Mouse (Mus musculus): ENCODE results near the gene Gm11115. TPM values are rescaled to one million over a fixed set of nuclear protein-coding genes. Genes with fewer than 3 reads are reported as not detected.

Gene Gm11115
- not detected in 2 replicates for polyA plus RNA-seq (2021; fragmentation: Nextera tagmentation)
- long read RNA-seq, experiment 1 = 0 reads
- long read RNA-seq, experiment 2 = 0 reads

DNA sequence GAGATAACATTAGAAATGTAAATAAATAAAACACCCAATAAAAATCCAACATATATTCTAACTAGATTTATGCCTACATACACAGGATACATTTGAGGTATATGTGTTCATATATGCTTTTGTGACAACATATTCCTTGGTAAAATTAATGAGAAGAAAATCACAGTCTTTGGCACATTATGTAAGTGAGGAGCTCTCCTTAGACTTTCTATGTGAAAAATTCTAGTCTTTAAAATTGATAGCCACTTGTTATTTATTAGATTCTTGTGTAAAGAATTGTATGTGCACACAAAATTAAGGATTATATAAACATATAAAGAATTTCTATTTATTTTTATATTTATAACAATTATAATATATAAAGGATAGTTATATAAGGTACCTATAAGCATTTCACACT is at the start of gene Gm11115:
Gene Gm11115 (minus strand): TSS at position 101 of the 400 bp plus-strand sequence.

GRCm38 (mm10) chr5:88111430-88111829 is 42.5 kb downstream of the Gm11115 start, which contains the start of gene Gm11116:
Gene Gm11116 (minus strand): TSS chr5:88111530.

Other genes starting within 250 kb of the Gm11115 start
- not detected in 2 replicates for gene Csn3, start 228.5 kb downstream of the Gm11115 start, polyA plus RNA-seq (2021; fragmentation: Nextera tagmentation)
- gene 2310003L06Rik, start 184.6 kb downstream of the Gm11115 start, polyA plus RNA-seq (2021; fragmentation: Nextera tagmentation) = not detected in 2 replicates
- gene Gm28434, start 184.6 kb downstream of the Gm11115 start, polyA plus RNA-seq (2021; fragmentation: Nextera tagmentation) = not detected in 2 replicates
- gene Cabs1, start 174.7 kb downstream of the Gm11115 start, polyA plus RNA-seq (2021; fragmentation: Nextera tagmentation) = not detected in 2 replicates
- gene Smr3a, start 151.6 kb downstream of the Gm11115 start, polyA plus RNA-seq (2021; fragmentation: Nextera tagmentation) = not detected in 2 replicates
- not detected in 2 replicates for gene Smr2, start 67.5 kb downstream of the Gm11115 start, polyA plus RNA-seq (2021; fragmentation: Nextera tagmentation)
- gene Gm11116, start 42.6 kb downstream of the Gm11115 start, polyA plus RNA-seq (2021; fragmentation: Nextera tagmentation) = not detected in 2 replicates
- gene Gm7714, start 114.8 kb upstream of the Gm11115 start, polyA plus RNA-seq (2021; fragmentation: Nextera tagmentation) = not detected in 2 replicates
- not detected in 2 replicates for gene Prol1, start 163.2 kb upstream of the Gm11115 start, polyA plus RNA-seq (2021; fragmentation: Nextera tagmentation)
- not detected in 2 replicates for gene Amtn, start 222.0 kb upstream of the Gm11115 start, polyA plus RNA-seq (2021; fragmentation: Nextera tagmentation)